Mouse (Mus musculus): Measurements from ENCODE around the gene Cd300lg. TPM values are rescaled to one million over a fixed set of nuclear protein-coding genes. Genes with fewer than 3 reads are reported as not detected.

Cd300lg gene
- total RNA-seq, 1 experiment from 2014 or later = not detected

- no peak for ATAC-seq (replicated peaks in 1 of 2; ENCODE audit: insufficient read depth in 1 of 2, low FRiP score in 2 of 2, low TSS enrichment in 1 of 2, low read depth in 1 of 2, poor library complexity in 2 of 2, severe bottlenecking in 2 of 2)
Observed at GRCm38 (mm10) chr11:102023406-102023805, 17.9 kb upstream of the Cd300lg start.

- no peak for ATAC-seq (replicated peaks in 1 of 2; ENCODE audit: insufficient read depth in 1 of 2, low FRiP score in 2 of 2, low TSS enrichment in 1 of 2, low read depth in 1 of 2, poor library complexity in 2 of 2, severe bottlenecking in 2 of 2)
Observed at GRCm38 (mm10) chr11:102024084-102024758, 17.1 kb upstream of the Cd300lg start.

GRCm38 (mm10) chr11:102024875-102025274 lies 16.4 kb upstream of the Cd300lg start:
- ATAC-seq (replicated peaks in 1 of 2; ENCODE audit: insufficient read depth in 1 of 2, low FRiP score in 2 of 2, low TSS enrichment in 1 of 2, low read depth in 1 of 2, poor library complexity in 2 of 2, severe bottlenecking in 2 of 2) = no peak

GRCm38 (mm10) chr11:102025354-102025753 lies 16.0 kb upstream of the Cd300lg start:
- no peak for ATAC-seq (replicated peaks in 1 of 2; ENCODE audit: insufficient read depth in 1 of 2, low FRiP score in 2 of 2, low TSS enrichment in 1 of 2, low read depth in 1 of 2, poor library complexity in 2 of 2, severe bottlenecking in 2 of 2)

- no peak for ATAC-seq (replicated peaks in 1 of 2; ENCODE audit: insufficient read depth in 1 of 2, low FRiP score in 2 of 2, low TSS enrichment in 1 of 2, low read depth in 1 of 2, poor library complexity in 2 of 2, severe bottlenecking in 2 of 2)
Observed at GRCm38 (mm10) chr11:102025991-102026660, 15.2 kb upstream of the Cd300lg start.

GRCm38 (mm10) chr11:102026694-102027360 lies 14.5 kb upstream of the Cd300lg start:
- peak; percentile 61 to 76; a peak in 3 of 4 replicates for ATAC-seq (replicated peaks in 1 of 2; ENCODE audit: insufficient read depth in 1 of 2, low FRiP score in 2 of 2, low TSS enrichment in 1 of 2, low read depth in 1 of 2, poor library complexity in 2 of 2, severe bottlenecking in 2 of 2)

- ATAC-seq (replicated peaks in 1 of 2; ENCODE audit: insufficient read depth in 1 of 2, low FRiP score in 2 of 2, low TSS enrichment in 1 of 2, low read depth in 1 of 2, poor library complexity in 2 of 2, severe bottlenecking in 2 of 2) = 0 out of 4 replicates have a peak, but pooled peaks of 1 of the 2 experiments have one; percentile 18
Observed at GRCm38 (mm10) chr11:102027361-102028017, 13.8 kb upstream of the Cd300lg start.

GRCm38 (mm10) chr11:102028087-102028816 lies 13.1 kb upstream of the Cd300lg start, which contains the start of gene Mpp3:
Mpp3 (minus strand) TSS chr11:102028461.
- no peak for ATAC-seq (replicated peaks in 1 of 2; ENCODE audit: insufficient read depth in 1 of 2, low FRiP score in 2 of 2, low TSS enrichment in 1 of 2, low read depth in 1 of 2, poor library complexity in 2 of 2, severe bottlenecking in 2 of 2)

- ATAC-seq (replicated peaks in 1 of 2; ENCODE audit: insufficient read depth in 1 of 2, low FRiP score in 2 of 2, low TSS enrichment in 1 of 2, low read depth in 1 of 2, poor library complexity in 2 of 2, severe bottlenecking in 2 of 2) = no peak
Observed at GRCm38 (mm10) chr11:102029304-102029703, 12.0 kb upstream of the Cd300lg start.

- ATAC-seq (replicated peaks in 1 of 2; ENCODE audit: insufficient read depth in 1 of 2, low FRiP score in 2 of 2, low TSS enrichment in 1 of 2, low read depth in 1 of 2, poor library complexity in 2 of 2, severe bottlenecking in 2 of 2) = no peak
Observed at GRCm38 (mm10) chr11:102029966-102030365, 11.3 kb upstream of the Cd300lg start.

GRCm38 (mm10) chr11:102031149-102031548 lies 10.2 kb upstream of the Cd300lg start:
- ATAC-seq (replicated peaks in 1 of 2; ENCODE audit: insufficient read depth in 1 of 2, low FRiP score in 2 of 2, low TSS enrichment in 1 of 2, low read depth in 1 of 2, poor library complexity in 2 of 2, severe bottlenecking in 2 of 2) = no peak

- ATAC-seq (replicated peaks in 1 of 2; ENCODE audit: insufficient read depth in 1 of 2, low FRiP score in 2 of 2, low TSS enrichment in 1 of 2, low read depth in 1 of 2, poor library complexity in 2 of 2, severe bottlenecking in 2 of 2) = no peak
Observed at GRCm38 (mm10) chr11:102033055-102033591, 8.2 kb upstream of the Cd300lg start.

GRCm38 (mm10) chr11:102034887-102035286 lies 6.4 kb upstream of the Cd300lg start:
- ATAC-seq (replicated peaks in 1 of 2; ENCODE audit: insufficient read depth in 1 of 2, low FRiP score in 2 of 2, low TSS enrichment in 1 of 2, low read depth in 1 of 2, poor library complexity in 2 of 2, severe bottlenecking in 2 of 2) = no peak

GRCm38 (mm10) chr11:102035456-102035960 lies 5.8 kb upstream of the Cd300lg start:
- no peak for ATAC-seq (replicated peaks in 1 of 2; ENCODE audit: insufficient read depth in 1 of 2, low FRiP score in 2 of 2, low TSS enrichment in 1 of 2, low read depth in 1 of 2, poor library complexity in 2 of 2, severe bottlenecking in 2 of 2)

- ATAC-seq (replicated peaks in 1 of 2; ENCODE audit: insufficient read depth in 1 of 2, low FRiP score in 2 of 2, low TSS enrichment in 1 of 2, low read depth in 1 of 2, poor library complexity in 2 of 2, severe bottlenecking in 2 of 2) = no peak
Observed at GRCm38 (mm10) chr11:102036336-102036735, 5.0 kb upstream of the Cd300lg start.

GRCm38 (mm10) chr11:102037789-102038188 lies 3.5 kb upstream of the Cd300lg start:
- no peak for ATAC-seq (replicated peaks in 1 of 2; ENCODE audit: insufficient read depth in 1 of 2, low FRiP score in 2 of 2, low TSS enrichment in 1 of 2, low read depth in 1 of 2, poor library complexity in 2 of 2, severe bottlenecking in 2 of 2)
